Mouse (Mus musculus) v-Abl transformed pro-B cells (cell line): ENCODE measurements around the gene Gm2174.

Experiments
- in situ Hi-C, 2 experiments: fragments of 400-800 bp; cut with MboI; formaldehyde crosslinking; loops; one replicate each; pipeline ENCODE4 v1.15.1; 2025; ENCODE audit not compliant: unreplicated experiment in 2 of 2

The Gm2174 gene

GRCm38 (mm10) chrX:56489758-56490157 lies 42.0 kb downstream of the Gm2174 start:
- in situ Hi-C loops, result loop anchor here (5.0 to 25.0 kb wide), 4 partner anchors 57 to 902 kb away; no protein-coding TSS in a partner anchor

- in situ Hi-C loops, result loop anchor here in 1 of 2 experiments (25.0 kb wide), 1 partner anchor 910 kb away; no protein-coding TSS in a partner anchor
Observed at GRCm38 (mm10) chrX:56497241-56497640, 49.5 kb downstream of the Gm2174 start.
